In genomic region chr6:32388276-32388675, GRCm38 (mm10) we compare ENCODE assay signal across 17 mouse cellular contexts.
DNase-seq lines count a peak whose midpoint lies in the region; ATAC-seq and TF ChIP-seq lines count a peak whose summit lies in the region.
"Had no signal": no experiment of that assay in that cellular context is flagged by ENCODE, and none has a peak within 500 bp of the region (broad histone marks: within the 10 kb centered on the region; RNA-seq: fewer than 3 reads in every experiment).

No protein-coding gene starts in this region.

- 41% methylated on average over 1 of the region's 1 CpGs for WGBS in kidney, embryonic 15.5 days
- 10% methylated on average over 1 of the region's 1 CpGs for WGBS in heart, embryonic 13.5 days
- 40% methylated on average over 1 of the region's 1 CpGs for WGBS in stomach, postnatal 0 days

- POLR2A ChIA-PET in Patski (lab: Charles Lee), result no interaction called here

- in situ Hi-C loops in Patski (cut with MboI; ENCODE audit: low pct_unique_long_range_greater_than_20kb), result no loop called here

- H3K9me3 ChIP-seq in kidney, embryonic 15.5 days (replicated peaks), result no peaks in the 10 kb centered on the region
- no peaks in the 10 kb centered on the region for H3K9me3 ChIP-seq in heart, embryonic 13.5 days
- H3K9me3 ChIP-seq in stomach, postnatal 0 days (ENCODE audit: control insufficient read depth, low read length), result no peaks in the 10 kb centered on the region
- H3K9me3 ChIP-seq: embryonic facial prominence, embryonic 13.5 days; limb, embryonic 10.5 days had no signal

- no peak for TF ChIP-seq CTCF in Patski (IDR thresholded peaks at IDR 0.05)
- TF ChIP-seq CTCF in stomach, postnatal 0 days (IDR thresholded peaks at IDR 0.05; ENCODE audit: low read depth), result no peak

- H3K4me1 ChIP-seq in kidney, embryonic 15.5 days, result peaks cover 3% of the 10 kb centered on the region; the same call in 1 of the 2 replicates
- H3K4me1 ChIP-seq in heart, embryonic 13.5 days, result peaks cover 38% of the 10 kb centered on the region
- no peaks in the 10 kb centered on the region for H3K4me1 ChIP-seq in stomach, postnatal 0 days (replicated peaks; ENCODE audit: control insufficient read depth, insufficient read depth)
- H3K4me1 ChIP-seq: embryonic facial prominence, embryonic 13.5 days had no signal

- no peak overlapping the region for H3K4me3 ChIP-seq in kidney, embryonic 15.5 days (replicated peaks)
- H3K4me3 ChIP-seq in heart, embryonic 13.5 days, result no peak overlapping the region
- H3K4me3 ChIP-seq in stomach, postnatal 0 days (ENCODE audit: low read depth, low read length), result no peak overlapping the region
- H3K4me3 ChIP-seq: embryonic facial prominence, embryonic 13.5 days; limb, embryonic 10.5 days had no signal

- peak; percentile 74 for DNase-seq in kidney, adult 11 months
- DNase-seq in Patski (ENCODE audit: low read depth, low spot score), result peak; percentile 68
- peak; percentile 83 to 88 for DNase-seq in kidney, postnatal 36 days
- no peak for DNase-seq in neural tube, embryonic 10.5 days (ENCODE audit: extremely low spot score, low spot score)
- DNase-seq in stomach, postnatal 0 days (ENCODE audit: low spot score), result no peak
- DNase-seq in natural killer cell, adult 2 months (ENCODE audit: low spot score in 2 of 2), result no peak
- DNase-seq: cerebellum, postnatal 25 days; gastrocnemius, postnatal 14 days; layer of hippocampus, adult 9-11 months; liver, postnatal 0 days; right cerebral cortex, adult 18-20 months had no signal

- H3K4me2 ChIP-seq in kidney, embryonic 15.5 days, result no peak overlapping the region
- H3K4me2 ChIP-seq in heart, embryonic 13.5 days, result no peak overlapping the region
- H3K4me2 ChIP-seq in stomach, postnatal 0 days (replicated peaks; ENCODE audit: low read depth), result no peak overlapping the region
- H3K4me2 ChIP-seq: embryonic facial prominence, embryonic 13.5 days had no signal

- no peak for TF ChIP-seq EP300 in stomach, postnatal 0 days (optimal IDR thresholded peaks at IDR 0.05)

- no peak overlapping the region for H3K9ac ChIP-seq in kidney, embryonic 15.5 days
- no peak overlapping the region for H3K9ac ChIP-seq in heart, embryonic 13.5 days
- no peak overlapping the region for H3K9ac ChIP-seq in stomach, postnatal 0 days (ENCODE audit: low read length)
- H3K9ac ChIP-seq: embryonic facial prominence, embryonic 13.5 days; liver, postnatal 0 days had no signal

- no peaks in the 10 kb centered on the region for H3K36me3 ChIP-seq in kidney, embryonic 15.5 days
- no peaks in the 10 kb centered on the region for H3K36me3 ChIP-seq in heart, embryonic 13.5 days
- H3K36me3 ChIP-seq in stomach, postnatal 0 days (ENCODE audit: control insufficient read depth, insufficient read depth, low read length), result no peaks in the 10 kb centered on the region
- H3K36me3 ChIP-seq: embryonic facial prominence, embryonic 13.5 days; limb, embryonic 10.5 days had no signal

- no peaks in the 10 kb centered on the region for H3K27me3 ChIP-seq in kidney, embryonic 15.5 days
- no peaks in the 10 kb centered on the region for H3K27me3 ChIP-seq in Patski
- no peaks in the 10 kb centered on the region for H3K27me3 ChIP-seq in heart, embryonic 13.5 days (replicated peaks)
- H3K27me3 ChIP-seq in stomach, postnatal 0 days (ENCODE audit: control insufficient read depth, insufficient read depth, low read length), result no peaks in the 10 kb centered on the region
- H3K27me3 ChIP-seq: embryonic facial prominence, embryonic 13.5 days had no signal

- H3K27ac ChIP-seq in kidney, embryonic 15.5 days, result no peak overlapping the region
- H3K27ac ChIP-seq in heart, embryonic 13.5 days (replicated peaks), result peak overlapping the region; percentile 76
- no peak overlapping the region for H3K27ac ChIP-seq in stomach, postnatal 0 days (replicated peaks)
- H3K27ac ChIP-seq: embryonic facial prominence, embryonic 13.5 days; hindbrain, postnatal 0 days; limb, embryonic 10.5 days had no signal

- CTCF ChIA-PET in Patski (lab: Charles Lee), result interaction anchor here (0.7 to 1.8 kb wide), 3 partner anchors 8 to 60 kb away, joined by 3 to 8 read pairs (median 3); no protein-coding TSS in a partner anchor

- ATAC-seq in kidney, embryonic 15.5 days (replicated peaks; ENCODE audit: low FRiP score), result no peak
- ATAC-seq in Patski, result peak; percentile 91
- ATAC-seq in heart, embryonic 13.5 days (ENCODE audit: extremely low read depth, insufficient number of reproducible peaks, low FRiP score, low TSS enrichment), result no peak
- ATAC-seq in stomach, postnatal 0 days (ENCODE audit: low FRiP score, low TSS enrichment), result no peak
- ATAC-seq: forebrain, embryonic 16.5 days; hindbrain, postnatal 0 days; liver, postnatal 0 days had no signal

Comparison
In these comparisons a context has a peak if more than half of its experiments do, and no peak if none do; other contexts are left out.
1. DNase-seq: peak in kidney, adult 11 months (single experiment), Patski (single experiment) and kidney, postnatal 36 days (2 of 2); none in neural tube, embryonic 10.5 days (single experiment), stomach, postnatal 0 days (single experiment) and natural killer cell, adult 2 months (0 of 2).